Mouse (Mus musculus) E14TG2a.4 (cell line): ENCODE data around the gene Grm4.
A peak's percentile ranks its signal among the peaks of the same experiment; 100 is the strongest.

ENCODE experiments used
- H3K27me3 ChIP-seq: 2 replicates; pipeline ENCODE4 v1.6.1; 2014; ENCODE audit warnings: low read length, control low read depth; ENCODE audit not compliant: insufficient read depth
- H3K36me3 ChIP-seq: 2 replicates; pipeline ENCODE4 v1.6.1; 2014; ENCODE audit warnings: low read length, control low read depth; ENCODE audit not compliant: insufficient read depth
- H3K4me1 ChIP-seq: replicated peaks from 2 replicates; pipeline ENCODE4 v1.6.1; 2014; ENCODE audit warnings: low read depth, low read length, control low read depth
- H3K4me3 ChIP-seq: replicated peaks from 2 replicates; pipeline ENCODE4 v1.5.1; 2014; ENCODE audit warnings: mild to moderate bottlenecking, low read length
- H3K9me3 ChIP-seq: 2 replicates; pipeline ENCODE4 v1.6.1; 2014; ENCODE audit warnings: low read length, control low read depth
- CTCF ChIP-seq: conservative IDR thresholded peaks from 2 replicates; pipeline ENCODE4 v1.5.1; 2014; ENCODE audit warnings: low read length
- NANOG ChIP-seq: IDR thresholded peaks from 2 replicates; pipeline ENCODE4 v1.6.1; 2014; ENCODE audit warnings: borderline replicate concordance, low read length, mixed read lengths
- POU5F1 ChIP-seq: IDR thresholded peaks from 2 replicates; pipeline ENCODE4 v1.6.1; 2014; ENCODE audit warnings: low read length, borderline replicate concordance

Grm4 gene

GRCm38 (mm10) chr17:27559596-27559995 is 38.4 kb upstream of the Grm4 start:
- TF ChIP-seq NANOG (no peak), CTCF (no peak), POU5F1 (no peak)
- Histone ChIP-seq H3K4me1 (peaks cover 59% of the 10 kb centered on the region), H3K9me3 (no peaks in the 10 kb centered on the region), H3K27me3 (no peaks in the 10 kb centered on the region), H3K36me3 (peaks cover 49% of the 10 kb centered on the region), H3K4me3 (peak overlapping the region; percentile 95)

GRCm38 (mm10) chr17:27558845-27559244 is 37.6 kb upstream of the Grm4 start:
- Histone ChIP-seq H3K36me3 (peaks cover 42% of the 10 kb centered on the region), H3K4me1 (peaks cover 59% of the 10 kb centered on the region), H3K9me3 (no peaks in the 10 kb centered on the region), H3K27me3 (no peaks in the 10 kb centered on the region), H3K4me3 (peak overlapping the region; percentile 95)
- no peak for TF ChIP-seq CTCF
- TF ChIP-seq POU5F1: no peak
- TF ChIP-seq NANOG: no peak

- Histone ChIP-seq H3K27me3 (no peaks in the 10 kb centered on the region), H3K4me1 (peaks cover 62% of the 10 kb centered on the region), H3K36me3 (peaks cover 38% of the 10 kb centered on the region), H3K9me3 (no peaks in the 10 kb centered on the region), H3K4me3 (peak overlapping the region; percentile 95)
- TF ChIP-seq POU5F1: no peak
- no peak for TF ChIP-seq NANOG
- TF ChIP-seq CTCF: no peak
Measured at GRCm38 (mm10) chr17:27557927-27558661, 36.9 kb upstream of the Grm4 start.

- TF ChIP-seq NANOG (no peak), POU5F1 (no peak), CTCF (no peak)
- peaks cover 38% of the 10 kb centered on the region for H3K36me3 ChIP-seq
- no peaks in the 10 kb centered on the region for H3K9me3 ChIP-seq
Measured at GRCm38 (mm10) chr17:27557181-27557926, 36.2 kb upstream of the Grm4 start.

GRCm38 (mm10) chr17:27556315-27557011 is 35.3 kb upstream of the Grm4 start, which contains the start of gene Hmga1:
Gene Hmga1 (plus strand): TSS chr17:27556497.
- TF ChIP-seq POU5F1 (no peak), CTCF (no peak), NANOG (no peak)
- Histone ChIP-seq H3K4me3 (peak within 1 kb of the TSS; percentile 95), H3K27me3 (no peaks in the 10 kb centered on the region)

More at GRCm38 (mm10) chr17:27557181-27557926, 36.2 kb upstream of the Grm4 start:
- H3K4me1 ChIP-seq: peaks cover 70% of the 10 kb centered on the region
- H3K4me3 ChIP-seq: peak overlapping the region; percentile 95
- H3K27me3 ChIP-seq: no peaks in the 10 kb centered on the region

GRCm38 (mm10) chr17:27555512-27556172 is 34.4 kb upstream of the Grm4 start:
- H3K36me3 ChIP-seq: peaks cover 21% of the 10 kb centered on the region
- H3K4me3 ChIP-seq: peak overlapping the region; percentile 95
- TF ChIP-seq NANOG (no peak), CTCF (no peak), POU5F1 (no peak)
- H3K27me3 ChIP-seq: no peaks in the 10 kb centered on the region
- H3K9me3 ChIP-seq: no peaks in the 10 kb centered on the region
- peaks cover 70% of the 10 kb centered on the region for H3K4me1 ChIP-seq

More at GRCm38 (mm10) chr17:27556315-27557011, 35.3 kb upstream of the Grm4 start, which contains the start of gene Hmga1:
- peaks cover 70% of the 10 kb centered on the region for H3K4me1 ChIP-seq
- H3K36me3 ChIP-seq: peaks cover 29% of the 10 kb centered on the region
- H3K9me3 ChIP-seq: no peaks in the 10 kb centered on the region

GRCm38 (mm10) chr17:27555075-27555511 is 33.9 kb upstream of the Grm4 start:
- Histone ChIP-seq H3K9me3 (no peaks in the 10 kb centered on the region), H3K27me3 (no peaks in the 10 kb centered on the region), H3K4me3 (peak overlapping the region; percentile 95), H3K36me3 (peaks cover 15% of the 10 kb centered on the region), H3K4me1 (peaks cover 66% of the 10 kb centered on the region)
- TF ChIP-seq CTCF (no peak), POU5F1 (no peak), NANOG (no peak)
